Mouse (Mus musculus) hindbrain, embryonic 16.5 days (tissue): ENCODE measurements around the gene Ccl24. TPM values are rescaled to one million over a fixed set of nuclear protein-coding genes. Genes with fewer than 3 reads are reported as not detected.

ENCODE experiments used
- polyA plus RNA-seq: library from polyadenylated mRNA; unstranded; fragments of >200 nt; fragmentation: Nextera tagmentation; extraction: Ambion mirVana; gene quantifications from 2 replicates; pipeline ENCODE4 v1.2.1, GENCODE M21; 2015

Gene Ccl24
- polyA plus RNA-seq, 1 experiment from 2014 or later, result 2.1 TPM

Other genes with a start within 250 kb of the Ccl24 start
- 0.16 and 0.55 TPM in 2 replicates for gene Fkbp6, start 223.0 kb downstream of the Ccl24 start, polyA plus RNA-seq
- not detected in 2 replicates for gene Trim50, start 219.8 kb downstream of the Ccl24 start, polyA plus RNA-seq
- gene Nsun5, start 203.1 kb downstream of the Ccl24 start, polyA plus RNA-seq, result 30.7 and 35.1 TPM in 2 replicates
- 7.4 and 9.1 TPM in 2 replicates for gene Pom121, start 178.5 kb downstream of the Ccl24 start, polyA plus RNA-seq
- 35.3 and 44.6 TPM in 2 replicates for gene Hip1, start 27.9 kb downstream of the Ccl24 start, polyA plus RNA-seq
- gene Ccl26, start 9.5 kb downstream of the Ccl24 start, polyA plus RNA-seq, result not detected in 2 replicates
- 96.9 and 98.5 TPM in 2 replicates for gene Rhbdd2, start 59.6 kb upstream of the Ccl24 start, polyA plus RNA-seq
- 101 and 108 TPM in 2 replicates for gene Por, start 97.0 kb upstream of the Ccl24 start, polyA plus RNA-seq
- gene Tmem120a, start 171.4 kb upstream of the Ccl24 start, polyA plus RNA-seq, result 90.3 and 93.5 TPM in 2 replicates
- gene Styxl1, start 205.3 kb upstream of the Ccl24 start, polyA plus RNA-seq, result 0.48 and 0.51 TPM in 2 replicates
- gene Mdh2, start 205.4 kb upstream of the Ccl24 start, polyA plus RNA-seq, result 670 and 701 TPM in 2 replicates
- gene Srrm3, start 233.8 kb upstream of the Ccl24 start, polyA plus RNA-seq, result 59.7 and 65.9 TPM in 2 replicates